Mouse (Mus musculus): Measurements from ENCODE around the gene Ldb2. TPM values are rescaled to one million over a fixed set of nuclear protein-coding genes. Genes with fewer than 3 reads are reported as not detected.

Ldb2 gene
- total RNA-seq, 2 experiments from 2014 or later, result 6.1 to 6.8 TPM

DNA sequence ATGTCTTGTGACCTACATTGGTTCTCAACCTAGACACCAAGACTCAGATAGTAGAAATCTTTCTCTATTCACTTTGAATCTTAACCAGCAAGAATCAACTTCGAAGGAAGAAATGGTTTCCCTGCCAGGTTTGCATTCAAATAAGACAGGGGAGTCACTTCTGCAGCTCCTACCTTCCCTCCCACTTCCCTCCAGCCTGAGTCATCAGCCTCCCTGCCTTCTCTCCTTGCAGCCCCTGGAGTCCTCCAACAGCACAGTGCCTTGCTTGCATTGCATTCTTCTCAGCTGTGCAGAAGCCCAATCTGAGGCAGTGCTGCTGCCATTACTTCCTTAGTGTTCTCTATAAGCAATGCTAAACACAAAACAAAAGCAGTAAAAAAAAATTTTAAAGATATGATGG lies 79.6 kb downstream of the Ldb2 start:
- DNase-seq, result no peak

DNA sequence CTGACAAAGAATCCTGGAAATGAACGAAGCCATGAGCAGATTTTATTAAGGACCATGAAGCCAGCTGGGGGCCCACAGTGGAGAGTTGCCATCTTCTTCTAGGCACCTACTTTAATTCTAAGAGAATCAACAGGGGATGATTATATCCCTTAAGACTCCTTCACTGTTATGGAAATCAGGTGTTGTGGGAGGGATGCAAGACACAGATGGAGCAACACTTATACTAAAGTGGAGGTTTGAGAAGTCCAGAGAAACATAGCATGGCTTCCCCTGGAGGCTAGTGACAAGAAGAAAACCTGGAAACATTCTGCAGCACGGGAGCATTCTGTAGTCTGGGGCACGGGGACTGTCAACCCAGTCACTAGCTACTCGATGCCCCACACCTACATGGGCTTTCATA lies 85.0 kb downstream of the Ldb2 start:
- DNase-seq, result no peak

DNA sequence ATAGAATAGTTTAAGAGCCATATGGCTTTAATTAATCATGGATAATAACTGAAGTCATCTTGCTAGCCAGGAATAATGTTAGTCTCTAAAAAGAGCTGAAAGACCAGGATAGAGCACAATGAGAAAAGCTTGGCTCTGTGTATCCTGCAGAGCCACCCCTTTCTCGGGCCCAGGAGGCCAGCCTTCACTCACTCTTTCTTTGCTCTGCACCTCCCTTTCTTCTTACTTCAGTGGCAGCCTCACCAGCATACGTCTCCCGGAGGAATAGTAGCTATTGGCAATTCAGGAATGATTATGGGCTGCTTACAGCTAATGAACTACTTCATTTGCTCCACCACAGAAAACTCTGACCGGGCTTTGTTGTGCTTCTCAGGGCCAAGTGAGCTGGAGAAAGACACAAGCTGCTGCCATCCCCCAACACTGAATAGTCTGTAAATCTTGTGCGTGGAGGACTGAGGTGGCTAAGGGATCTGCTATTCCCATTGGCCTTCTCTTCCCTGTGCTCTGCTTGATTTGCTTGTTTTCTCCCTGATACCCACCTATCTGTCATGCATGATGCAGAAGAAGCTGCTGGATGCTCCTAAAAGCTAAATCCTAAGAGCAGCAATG lies 86.2 kb downstream of the Ldb2 start:
- no peak for DNase-seq

DNA sequence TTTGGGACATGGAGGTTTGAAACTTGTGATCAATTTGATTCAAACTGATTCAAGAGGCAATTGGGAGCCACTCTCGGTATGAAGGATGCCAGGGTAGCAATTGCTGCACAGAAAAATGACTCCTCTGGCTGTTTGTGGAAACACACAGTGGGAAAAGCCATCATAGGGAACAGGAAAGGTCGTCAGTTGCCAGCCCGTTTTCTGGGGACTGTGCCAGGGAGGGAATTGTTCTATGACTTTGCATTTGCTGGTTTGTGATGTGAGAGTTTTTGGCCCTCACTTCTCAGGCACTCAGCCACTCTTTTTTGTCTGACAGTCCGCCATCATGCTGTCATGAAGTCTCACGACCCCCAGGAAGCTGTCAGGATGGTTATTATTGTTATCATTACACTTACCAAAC lies 88.3 kb downstream of the Ldb2 start:
- peak; percentile 23 to 31 for DNase-seq

DNA sequence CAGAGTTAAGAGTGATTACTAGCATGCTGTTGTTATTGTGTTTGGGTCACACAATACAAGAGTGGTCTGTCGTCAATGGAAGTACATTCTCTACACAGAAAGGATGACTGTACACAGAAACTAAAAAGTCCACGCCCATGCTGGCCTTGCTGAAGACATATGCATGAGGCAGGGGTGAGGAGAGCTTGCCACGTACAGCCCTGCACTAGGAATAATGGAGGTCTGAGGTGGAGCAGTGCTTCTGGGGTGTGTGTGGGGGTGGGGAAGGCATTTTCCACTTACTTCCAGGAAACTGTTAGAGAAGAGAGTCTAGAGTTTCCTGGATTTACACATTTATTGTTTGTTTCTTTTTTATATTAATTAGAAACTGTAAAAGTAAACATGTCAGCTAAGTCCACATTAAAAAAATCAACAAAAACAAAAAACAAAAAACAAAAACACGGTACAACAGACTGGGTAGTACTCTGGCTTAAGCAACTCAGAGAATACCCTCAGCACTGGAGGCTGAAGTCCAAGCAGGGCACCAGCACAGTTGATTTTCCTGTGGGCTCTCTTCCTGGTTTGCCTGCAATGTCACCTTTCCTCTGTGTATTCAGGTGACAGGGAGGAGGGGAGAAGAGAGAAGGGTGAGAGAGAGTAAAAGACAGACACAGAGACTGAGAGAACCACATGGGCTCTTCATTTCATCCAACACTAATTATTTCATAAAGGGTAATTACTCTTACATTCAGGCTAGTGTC lies 89.2 kb downstream of the Ldb2 start:
- DNase-seq, result no peak

DNA sequence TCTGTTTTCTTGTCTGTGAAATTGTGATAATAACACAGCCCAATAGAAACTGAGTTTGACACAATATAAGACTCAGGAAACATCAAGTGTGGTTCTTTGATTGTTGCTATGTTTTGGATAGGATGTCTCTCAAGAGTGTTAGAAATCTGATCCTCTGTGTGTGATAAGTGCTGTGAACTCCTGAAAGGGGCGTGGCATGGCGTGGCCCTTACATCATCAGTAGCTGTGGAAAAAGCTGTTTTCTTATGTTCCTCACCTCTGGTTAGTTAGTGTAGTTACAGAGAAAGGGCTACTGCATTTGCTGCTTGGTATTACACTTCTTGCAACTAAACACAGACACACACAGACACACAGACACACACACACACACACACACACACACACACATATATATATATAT lies 90.2 kb downstream of the Ldb2 start:
- DNase-seq, result no peak

DNA sequence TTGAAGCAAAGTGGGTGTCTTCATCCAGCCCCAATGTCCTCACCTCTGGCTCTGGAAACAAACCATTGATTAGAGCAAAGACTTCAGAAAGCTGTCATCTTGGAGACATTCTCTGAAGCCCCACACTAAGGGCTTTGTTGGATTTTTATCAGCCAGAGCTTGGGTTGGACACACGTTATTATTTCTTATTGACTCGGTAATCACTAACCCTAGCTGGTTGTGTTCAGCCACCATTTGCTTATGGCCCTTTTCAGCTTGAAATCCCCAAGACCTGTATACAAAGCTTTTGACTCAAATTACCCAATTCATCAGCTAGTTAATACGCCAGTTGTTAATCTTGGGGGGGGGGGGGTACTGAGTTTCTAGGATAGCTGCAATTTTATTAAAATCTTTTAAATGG lies 91.5 kb downstream of the Ldb2 start:
- no peak for DNase-seq

DNA sequence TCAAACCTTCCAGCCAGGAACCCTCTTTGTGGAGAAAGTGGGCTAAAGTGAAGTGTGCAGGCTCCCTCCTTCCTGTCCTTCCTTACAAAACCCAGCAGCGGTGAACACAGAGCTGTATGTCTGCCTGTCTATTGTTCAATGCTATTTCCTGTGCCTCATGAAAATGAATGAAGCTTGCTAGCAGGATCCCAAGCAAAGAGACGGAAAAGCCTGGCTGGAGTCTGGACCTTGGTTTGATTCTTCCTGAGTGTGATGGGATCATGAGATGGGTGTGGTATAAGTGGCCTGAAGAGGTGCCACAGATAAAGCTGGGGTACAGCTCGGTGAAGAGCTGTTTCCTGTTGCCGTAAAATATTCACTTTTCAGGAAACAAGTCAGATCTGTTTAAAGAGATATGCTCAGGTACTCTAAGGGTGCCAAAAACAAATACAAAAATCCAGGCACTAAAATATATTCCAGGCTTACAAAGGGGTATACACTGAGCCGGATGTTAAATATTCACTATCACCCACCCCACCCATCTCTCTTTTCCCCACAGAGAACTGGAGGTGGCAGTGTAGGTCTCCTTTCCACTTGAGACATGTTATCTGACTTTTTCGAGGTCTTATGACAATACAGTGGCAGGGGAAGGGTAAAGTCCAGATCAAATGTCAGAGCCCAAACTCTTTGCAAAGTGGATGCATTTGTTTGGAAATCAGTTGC lies 92.3 kb downstream of the Ldb2 start:
- DNase-seq, result peak; percentile 25 to 66

DNA sequence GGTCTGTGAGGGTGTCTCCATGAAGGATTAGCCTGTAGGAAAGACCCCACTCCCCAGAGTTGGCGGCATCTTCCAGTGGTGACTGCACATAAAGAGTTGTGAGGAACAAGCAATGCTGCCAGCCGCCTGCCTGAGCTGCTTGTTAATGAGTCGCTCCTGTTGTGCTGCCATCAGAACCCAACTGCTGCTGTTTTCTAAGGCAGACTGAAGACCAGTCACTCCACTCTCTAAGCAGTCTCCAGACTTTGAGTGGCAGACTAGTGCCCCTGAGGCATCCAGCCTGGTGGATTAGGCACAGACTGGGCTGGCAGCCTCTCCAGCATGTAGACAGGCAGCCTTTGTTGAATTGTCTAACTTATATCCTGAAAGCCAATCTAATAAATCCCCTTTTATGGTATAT lies 101.5 kb downstream of the Ldb2 start:
- no peak for DNase-seq

DNA sequence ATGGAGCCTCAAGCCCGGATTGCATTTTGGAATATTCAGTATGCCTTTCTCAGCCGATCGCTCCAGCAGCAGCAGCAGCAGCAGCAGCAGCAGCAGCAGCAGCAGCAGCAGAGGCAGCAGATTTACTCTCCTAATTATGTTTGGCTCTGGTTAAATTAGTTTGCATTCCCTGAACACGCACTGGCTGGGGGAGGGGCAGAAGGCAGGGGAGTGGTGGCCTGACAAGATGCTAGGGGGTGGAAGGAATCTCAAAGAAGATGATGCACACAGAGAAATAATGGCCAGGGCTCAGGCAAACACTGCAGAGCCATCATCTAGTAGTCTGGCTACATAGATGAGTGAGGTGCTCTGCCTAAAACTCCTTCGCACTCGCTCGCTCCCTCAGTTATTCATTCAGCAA lies 102.9 kb downstream of the Ldb2 start:
- no peak for DNase-seq

DNA sequence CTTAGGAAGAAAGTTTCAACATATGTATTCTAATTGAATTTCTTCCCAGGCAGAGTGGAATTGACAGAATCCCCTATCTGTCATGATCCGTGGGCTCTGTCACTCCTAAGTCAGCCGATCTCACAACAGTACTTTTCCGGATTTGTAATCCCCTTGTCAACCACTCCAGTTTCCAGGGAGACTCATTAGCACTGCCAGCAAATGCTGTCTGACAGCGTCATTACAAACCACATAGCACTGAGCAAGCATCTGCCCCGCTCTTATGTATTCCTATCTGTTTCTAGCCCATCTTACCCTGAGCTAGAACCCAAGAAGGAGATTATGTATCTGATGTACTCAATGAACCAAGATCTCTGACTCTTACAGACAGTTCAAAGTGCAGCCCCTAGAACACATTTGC lies 105.8 kb downstream of the Ldb2 start:
- DNase-seq, result no peak

DNA sequence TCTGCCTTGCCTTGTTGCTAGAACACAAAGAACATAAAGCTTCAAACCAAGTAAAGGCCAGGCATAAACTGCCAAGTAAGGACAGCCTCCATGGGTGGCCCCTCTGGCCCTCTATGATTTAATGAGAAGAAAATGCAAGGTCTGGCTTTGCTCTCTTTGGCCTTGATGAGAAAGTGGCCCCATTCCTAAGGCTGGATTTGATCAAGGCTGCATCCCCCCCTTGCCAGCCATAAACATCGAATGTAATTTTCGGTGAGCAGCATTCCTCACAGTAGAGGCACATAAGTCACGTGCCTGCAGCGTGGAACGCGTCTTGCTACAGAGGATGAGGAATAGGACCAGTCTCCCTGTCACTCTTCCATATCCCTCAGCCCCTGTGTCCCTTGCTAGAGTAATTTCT lies 113.1 kb downstream of the Ldb2 start:
- DNase-seq, result no peak

DNA sequence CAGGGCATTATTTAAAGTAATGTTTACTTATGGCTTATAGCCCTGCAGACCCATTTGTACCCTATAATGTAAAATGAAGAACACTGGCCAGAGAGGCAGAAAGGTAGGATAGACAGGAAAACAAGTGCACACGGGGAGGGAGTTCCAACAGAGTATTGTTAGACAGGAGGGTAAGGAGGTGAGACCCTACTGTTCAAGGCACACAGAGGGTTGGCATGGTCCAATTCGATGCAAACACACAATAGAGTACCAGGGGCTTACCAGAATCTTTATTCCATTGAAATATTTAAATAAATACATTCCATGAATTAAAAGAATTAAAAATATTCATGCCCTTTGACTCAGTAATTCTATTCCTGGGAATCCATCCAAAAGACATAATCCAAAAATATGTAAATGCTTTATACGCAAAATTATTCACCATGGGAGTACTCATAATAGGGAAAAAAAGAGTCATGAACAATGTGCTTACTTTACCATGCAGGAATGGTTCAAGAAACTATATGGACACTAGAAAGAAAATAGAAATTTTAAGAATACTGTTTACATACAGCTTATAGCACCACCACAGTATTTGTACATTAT lies 118.3 kb downstream of the Ldb2 start:
- no peak for DNase-seq

DNA sequence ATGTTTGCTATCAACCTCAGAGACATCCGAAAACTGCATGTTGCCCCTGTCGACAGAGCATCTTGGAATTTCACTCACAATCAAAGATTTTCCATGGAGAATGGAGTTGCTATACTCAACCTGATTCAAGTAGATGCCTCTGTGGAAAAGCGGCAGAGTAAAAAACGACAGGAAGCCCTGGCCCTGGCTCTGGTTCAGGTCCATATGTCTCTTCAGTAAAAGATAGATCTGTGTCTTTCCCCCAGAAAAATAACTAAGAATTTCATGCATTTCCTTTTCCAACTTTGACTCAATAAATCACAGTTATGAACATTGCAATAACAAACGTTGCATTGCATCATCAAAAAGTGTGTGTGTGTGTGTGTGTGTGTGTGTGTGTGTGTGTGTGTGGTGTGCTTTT lies 121.7 kb downstream of the Ldb2 start:
- DNase-seq, result no peak

DNA sequence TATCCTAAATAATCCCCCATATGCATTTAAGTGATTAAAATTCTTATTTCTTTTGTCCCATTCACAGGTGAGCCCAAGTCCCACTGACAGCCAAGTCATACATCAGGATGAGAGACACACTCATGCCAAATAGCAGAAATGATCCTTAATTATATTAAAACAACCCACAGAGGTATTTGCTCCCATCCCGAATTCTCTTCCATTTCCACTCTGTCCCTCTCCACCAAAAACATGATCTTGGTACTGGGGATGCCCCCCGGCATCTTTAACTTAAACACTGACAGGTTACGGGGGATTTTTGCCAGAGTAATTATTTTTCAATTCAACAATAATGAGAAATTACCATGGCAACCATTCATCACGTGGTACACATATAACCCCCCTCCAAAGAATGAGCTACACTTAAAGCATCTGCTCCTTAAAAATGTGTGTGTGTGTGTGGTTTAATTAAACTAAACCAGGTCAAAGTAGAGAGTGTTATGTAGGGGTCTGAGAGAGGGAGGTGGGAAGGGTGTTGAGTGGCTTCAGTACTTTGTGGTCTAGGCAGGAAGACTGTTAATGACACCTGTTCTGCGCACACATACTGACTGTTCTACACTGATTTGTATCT lies 123.2 kb downstream of the Ldb2 start:
- DNase-seq, result no peak

DNA sequence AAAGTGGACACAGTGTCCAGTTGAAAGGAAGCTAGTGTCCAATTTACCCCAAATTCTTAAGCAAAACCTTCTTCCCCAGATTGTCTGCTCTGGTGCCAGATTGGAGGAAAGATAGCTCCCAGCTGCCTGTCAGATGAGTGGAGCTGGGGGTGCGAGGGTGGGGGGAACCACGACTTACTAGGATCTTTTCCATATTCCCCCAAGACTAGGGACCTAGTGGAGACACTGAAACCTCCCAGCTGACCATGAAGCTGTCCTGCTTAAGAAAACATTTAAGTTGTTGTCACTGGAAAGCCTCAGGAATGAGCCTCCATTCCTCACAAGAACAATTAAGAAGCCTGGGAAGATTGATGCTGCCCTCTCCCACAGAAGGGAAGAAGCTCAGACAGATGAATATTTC lies 129.1 kb downstream of the Ldb2 start:
- DNase-seq, result peak; percentile 25 to 29

DNA sequence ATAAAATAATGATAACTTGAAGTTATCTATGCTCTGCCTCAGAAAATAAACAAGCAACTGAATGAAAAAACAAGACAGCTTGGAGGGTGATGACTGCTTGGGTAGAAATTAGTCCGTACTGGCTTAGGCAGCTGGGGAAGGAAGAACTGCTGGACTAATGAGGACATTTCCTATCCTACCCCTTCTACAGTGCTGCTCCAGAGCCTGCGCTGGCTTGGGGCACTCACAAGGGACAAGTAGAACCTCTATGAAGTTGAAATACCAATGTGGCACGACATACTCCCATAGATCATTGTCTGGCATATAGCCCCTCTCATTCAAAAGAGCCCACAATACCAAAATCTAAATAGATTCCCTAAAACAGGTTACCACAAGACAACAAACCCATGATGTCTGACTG lies 131.6 kb downstream of the Ldb2 start:
- DNase-seq, result peak in 1 of 2 experiments; percentile 19

DNA sequence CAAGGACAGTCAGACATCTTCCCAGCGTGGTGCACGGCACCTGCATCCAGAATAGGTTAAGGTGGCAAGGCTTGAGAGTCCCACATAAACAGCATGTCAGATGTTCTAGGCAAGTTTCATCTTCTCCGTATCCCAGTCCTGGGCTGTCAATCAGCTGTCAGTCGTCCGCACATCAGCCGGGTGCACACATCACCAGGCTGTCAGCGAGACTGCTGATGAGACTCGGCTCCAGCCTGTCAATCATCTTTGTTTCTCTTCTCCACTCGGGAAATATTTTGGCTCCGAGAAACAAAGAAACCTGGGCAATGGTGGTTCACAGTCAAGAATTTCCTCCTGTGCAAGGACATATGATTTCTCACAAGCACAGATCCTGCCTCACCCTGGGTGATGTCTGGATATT lies 132.1 kb downstream of the Ldb2 start:
- DNase-seq, result no peak

DNA sequence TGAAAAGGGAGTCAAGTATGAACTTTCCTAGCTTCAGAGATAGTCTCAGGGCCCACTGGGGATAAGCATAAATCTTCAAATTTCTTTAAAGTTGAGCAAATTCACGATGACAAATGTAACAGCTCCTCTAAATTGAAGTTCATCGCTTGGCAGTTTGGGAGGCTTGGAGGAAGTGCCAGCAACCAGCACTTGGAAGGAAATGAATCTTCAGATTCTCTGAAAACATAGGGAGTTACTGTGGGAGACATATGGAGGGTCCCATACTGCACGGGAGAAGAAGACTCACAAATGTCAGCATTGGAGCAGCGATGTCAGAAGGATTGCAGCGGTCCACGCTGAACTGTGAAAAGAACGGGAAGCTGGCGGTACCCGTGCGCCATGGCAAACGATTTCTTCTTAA lies 139.8 kb downstream of the Ldb2 start:
- no peak for DNase-seq

DNA sequence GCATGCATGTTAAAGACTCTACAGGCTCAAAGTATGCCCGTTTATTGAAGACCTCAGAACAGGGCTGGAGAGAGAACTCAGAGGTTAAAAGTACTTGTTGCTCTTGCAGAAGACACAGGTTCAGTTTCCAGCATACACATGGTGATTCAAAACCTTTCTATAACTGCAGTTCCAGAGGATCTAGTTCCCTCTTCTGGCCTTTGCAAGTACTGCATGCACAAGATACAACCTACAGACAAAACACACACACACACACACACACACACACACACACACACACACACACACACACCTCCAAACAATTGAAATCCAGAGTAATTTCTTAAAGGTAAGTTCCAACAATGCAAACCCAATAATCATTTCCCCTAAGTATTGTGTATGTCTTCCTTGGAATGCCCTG lies 142.8 kb downstream of the Ldb2 start:
- DNase-seq, result no peak

DNA sequence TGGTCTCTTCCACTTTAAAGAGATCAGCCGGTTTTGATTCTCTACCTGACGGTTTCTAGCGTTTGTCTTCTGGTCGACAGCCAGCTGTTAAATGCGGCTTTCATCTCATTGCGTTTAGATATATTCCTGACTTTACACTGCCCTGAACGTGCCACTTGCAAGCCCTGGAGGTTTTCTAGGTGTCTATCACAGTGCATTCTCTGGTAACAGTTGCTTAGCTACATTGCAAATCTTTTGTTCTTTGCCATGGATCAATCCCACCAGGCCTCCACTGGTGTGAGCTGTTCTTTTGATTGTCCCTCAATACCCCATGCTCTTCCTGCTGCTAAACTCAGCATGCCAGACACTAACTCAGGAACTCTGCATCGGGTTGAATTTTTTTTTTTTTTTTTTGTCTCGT lies 145.1 kb downstream of the Ldb2 start:
- no peak for DNase-seq

DNA sequence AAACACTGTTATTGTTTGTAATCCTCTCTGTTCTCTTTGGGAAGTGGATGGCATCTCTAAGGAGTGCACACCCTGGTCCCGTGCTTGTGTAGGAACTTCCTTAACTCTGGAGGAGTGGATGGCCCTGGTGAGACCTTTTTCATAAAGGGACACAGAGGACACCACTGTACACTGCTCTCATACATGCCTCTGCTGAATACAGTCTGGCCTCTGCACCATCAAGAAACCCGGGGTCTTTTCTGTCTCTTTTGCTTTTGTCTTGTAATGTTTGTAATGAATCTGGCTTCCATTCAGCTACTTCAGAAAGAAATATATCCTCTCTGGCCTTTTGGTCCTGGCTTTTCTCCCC lies 152.7 kb downstream of the Ldb2 start:
- no peak for DNase-seq
